In genomic region chr19:47518475-47519162, GRCm38 (mm10) we compare ENCODE assay signal across 12 mouse cellular contexts. TPM values are rescaled to one million over a fixed set of nuclear protein-coding genes. Genes with fewer than 3 reads are reported as not detected.
A peak's percentile ranks its signal among the peaks of the same experiment; 100 is the strongest.
DNase-seq lines count a peak whose midpoint lies in the region; ATAC-seq and TF ChIP-seq lines count a peak whose summit lies in the region.
"Had no signal": no experiment of that assay in that cellular context is flagged by ENCODE, and none has a peak within 500 bp of the region (broad histone marks: within the 10 kb centered on the region; RNA-seq: fewer than 3 reads in every experiment).

No protein-coding gene starts in this region.

- no peak overlapping the region for H3K4me2 ChIP-seq in heart, postnatal 0 days (ENCODE audit: low read depth, low read length)
- H3K4me2 ChIP-seq in liver, embryonic 15.5 days = peak overlapping the region; percentile 67
- H3K4me2 ChIP-seq: embryonic facial prominence, embryonic 13.5 days had no signal

- ATAC-seq in heart, postnatal 0 days (ENCODE audit: insufficient read depth, low read depth) = peak; percentile 78
- ATAC-seq in liver, embryonic 15.5 days (ENCODE audit: insufficient read depth) = peak; percentile 81
- ATAC-seq: midbrain, embryonic 16.5 days had no signal

- no peaks in the 10 kb centered on the region for H3K27me3 ChIP-seq in heart, postnatal 0 days (ENCODE audit: control insufficient read depth, insufficient read depth, low read length)
- no peaks in the 10 kb centered on the region for H3K27me3 ChIP-seq in liver, embryonic 15.5 days
- H3K27me3 ChIP-seq: embryonic facial prominence, embryonic 13.5 days had no signal

- peak; percentile 36 for DNase-seq in gastrocnemius, adult 18-20 months (ENCODE audit: low spot score)
- no peak for DNase-seq in gastrocnemius, postnatal 4 days (ENCODE audit: low spot score in 2 of 2)
- peak; percentile 39 for DNase-seq in ZHBTc4 (ENCODE audit: low read depth, low spot score)
- DNase-seq in heart, postnatal 0 days (ENCODE audit: low spot score) = peak; percentile 69
- DNase-seq in right cerebral cortex, postnatal 10 days (ENCODE audit: low spot score in 2 of 2) = no peak
- DNase-seq in adrenal gland, postnatal 10 days = no peak
- DNase-seq in urinary bladder, postnatal 10 days (ENCODE audit: low spot score) = no peak
- DNase-seq: cerebellum, adult 18-20 months had no signal

- TF ChIP-seq CTCF in heart, postnatal 0 days (IDR thresholded peaks at IDR 0.05; ENCODE audit: low read depth) = no peak

- no peaks in the 10 kb centered on the region for H3K9me3 ChIP-seq in heart, postnatal 0 days (replicated peaks; ENCODE audit: control insufficient read depth, low read length)
- H3K9me3 ChIP-seq in liver, embryonic 15.5 days (replicated peaks) = no peaks in the 10 kb centered on the region
- H3K9me3 ChIP-seq: embryonic facial prominence, embryonic 13.5 days had no signal

- peaks cover 26% of the 10 kb centered on the region; the same call in 1 of the 2 replicates for H3K4me1 ChIP-seq in heart, postnatal 0 days (ENCODE audit: control insufficient read depth, insufficient read depth)
- peaks cover 45% of the 10 kb centered on the region for H3K4me1 ChIP-seq in liver, embryonic 15.5 days (replicated peaks)
- H3K4me1 ChIP-seq: embryonic facial prominence, embryonic 13.5 days had no signal

- WGBS in heart, postnatal 0 days = 58% methylated on average over 24 of the region's 24 CpGs
- 23% methylated on average over 24 of the region's 24 CpGs for WGBS in liver, embryonic 15.5 days (ENCODE audit: insufficient replicate concordance)

- H3K9ac ChIP-seq in heart, postnatal 0 days (replicated peaks; ENCODE audit: low read depth, low read length) = no peak overlapping the region
- peak overlapping the region; percentile 22 for H3K9ac ChIP-seq in liver, embryonic 15.5 days
- H3K9ac ChIP-seq: embryonic facial prominence, embryonic 13.5 days had no signal

- H3K36me3 ChIP-seq in heart, postnatal 0 days (replicated peaks; ENCODE audit: control insufficient read depth, insufficient read depth, low read length) = peaks cover 23% of the 10 kb centered on the region
- H3K36me3 ChIP-seq in liver, embryonic 15.5 days (replicated peaks) = peaks cover 16% of the 10 kb centered on the region

- no peak for TF ChIP-seq EP300 in heart, postnatal 0 days (IDR thresholded peaks at IDR 0.05; ENCODE audit: low read depth)

- 0 out of 2 replicates have a peak overlapping the region, but pooled peaks have one; percentile 7 for H3K27ac ChIP-seq in heart, postnatal 0 days (ENCODE audit: low read depth)
- peak overlapping the region; percentile 76 for H3K27ac ChIP-seq in liver, embryonic 15.5 days (replicated peaks)
- H3K27ac ChIP-seq: embryonic facial prominence, embryonic 13.5 days; layer of hippocampus, adult 2 months had no signal

- no peak overlapping the region for H3K4me3 ChIP-seq in heart, postnatal 0 days (ENCODE audit: low read depth, low read length)
- peak overlapping the region; percentile 38 for H3K4me3 ChIP-seq in liver, embryonic 15.5 days (replicated peaks)
- H3K4me3 ChIP-seq: embryonic facial prominence, embryonic 13.5 days; layer of hippocampus, adult 2 months had no signal

RNA-seq across cellular contexts. Expression of gene Stn1, which starts 18.7 kb away (rescaled TPM):
- total RNA-seq in gastrocnemius, adult 18-20 months (2021) = 1 to 10 TPM; 4.2 to 4.9 TPM
- total RNA-seq in gastrocnemius, postnatal 4 days (2021) = 10 to 100 TPM; 19.9 to 23.7 TPM
- 26.1 and 71.6 TPM in 2 replicates for total RNA-seq in heart, postnatal 0 days (2014; rRNA removed; ENCODE audit: low replicate concordance)
- polyA plus RNA-seq in heart, postnatal 0 days (2015; fragmentation: Nextera tagmentation; extraction: Ambion mirVana) = 20.1 and 21.6 TPM in 2 replicates
- 8.4 and 8.7 TPM in 2 replicates for polyA plus RNA-seq in liver, embryonic 15.5 days (2015; fragmentation: Nextera tagmentation; extraction: Ambion mirVana)
- total RNA-seq in adrenal gland, postnatal 10 days (2021) = 10 to 100 TPM; 13.1 to 18.7 TPM

RNA-seq across cellular contexts. Expression of gene Sh3pxd2a, which starts 54.4 kb away (rescaled TPM):
- total RNA-seq in gastrocnemius, adult 18-20 months (2021) = 10 to 100 TPM; 32.8 to 42.6 TPM
- 100 to 1,000 TPM; 124 to 134 TPM for total RNA-seq in gastrocnemius, postnatal 4 days (2021)
- total RNA-seq in heart, postnatal 0 days (2014; rRNA removed; ENCODE audit: low replicate concordance) = 45.0 and 47.2 TPM in 2 replicates
- polyA plus RNA-seq in heart, postnatal 0 days (2015; fragmentation: Nextera tagmentation; extraction: Ambion mirVana) = 2.9 and 3.4 TPM in 2 replicates
- polyA plus RNA-seq in liver, embryonic 15.5 days (2015; fragmentation: Nextera tagmentation; extraction: Ambion mirVana) = 0.50 and 0.63 TPM in 2 replicates
- total RNA-seq in adrenal gland, postnatal 10 days (2021) = 100 to 1,000 TPM; 138 to 164 TPM

Comparison
In these comparisons a context has a peak if more than half of its experiments do, and no peak if none do; other contexts are left out.
1. DNase-seq: peak in gastrocnemius, adult 18-20 months (single experiment), ZHBTc4 (single experiment) and heart, postnatal 0 days (single experiment); none in gastrocnemius, postnatal 4 days (0 of 2), right cerebral cortex, postnatal 10 days (0 of 2), adrenal gland, postnatal 10 days (single experiment) and urinary bladder, postnatal 10 days (single experiment).